Mouse (Mus musculus): ENCODE measurements around the gene Esrrb. TPM values are rescaled to one million over a fixed set of nuclear protein-coding genes. Genes with fewer than 3 reads are reported as not detected.

The Esrrb gene
- total and polyA plus RNA-seq, 2 experiments from 2014 or later, result 0.48 to 0.86 TPM

GRCm38 (mm10) chr12:86556796-86557517 is 196.0 kb downstream of the Esrrb start:
- no peaks in the 10 kb centered on the region for H3K9me3 ChIP-seq (ENCODE audit: low read length)
- 43% methylated on average over 10 of the region's 10 CpGs for WGBS
- TF ChIP-seq CTCF (IDR thresholded peaks at IDR 0.05; ENCODE audit: low read depth), result no peak
- no peak overlapping the region for H3K27ac ChIP-seq (ENCODE audit: low read depth, low read length)
- H3K4me3 ChIP-seq (ENCODE audit: low read depth, low read length), result no peak overlapping the region
- no peak overlapping the region for H3K9ac ChIP-seq
- H3K27me3 ChIP-seq (ENCODE audit: insufficient read depth, low read length), result no peaks in the 10 kb centered on the region
- H3K4me2 ChIP-seq (ENCODE audit: low read depth), result no peak overlapping the region
- no peaks in the 10 kb centered on the region for H3K36me3 ChIP-seq (ENCODE audit: insufficient read depth)
- no peak for ATAC-seq
- H3K4me1 ChIP-seq (ENCODE audit: insufficient read depth), result no peaks in the 10 kb centered on the region
- DNase-seq, result no peak

GRCm38 (mm10) chr12:86558889-86559288 is 198.0 kb downstream of the Esrrb start:
- Histone ChIP-seq H3K4me1 (ENCODE audit: insufficient read depth) (no peaks in the 10 kb centered on the region), H3K4me3 (ENCODE audit: low read depth, low read length) (no peak overlapping the region), H3K9me3 (ENCODE audit: low read length) (no peaks in the 10 kb centered on the region), H3K27me3 (ENCODE audit: insufficient read depth, low read length) (no peaks in the 10 kb centered on the region), H3K4me2 (ENCODE audit: low read depth) (no peak overlapping the region), H3K36me3 (ENCODE audit: insufficient read depth) (no peaks in the 10 kb centered on the region), H3K27ac (ENCODE audit: low read depth, low read length) (no peak overlapping the region), H3K9ac (no peak overlapping the region)
- WGBS, result 93% methylated on average over 9 of the region's 9 CpGs
- no peak for ATAC-seq
- TF ChIP-seq CTCF (IDR thresholded peaks at IDR 0.05; ENCODE audit: low read depth), result no peak
- DNase-seq, result no peak

- no peak for TF ChIP-seq CTCF (IDR thresholded peaks at IDR 0.05; ENCODE audit: low read depth)
- H3K36me3 ChIP-seq (ENCODE audit: insufficient read depth), result no peaks in the 10 kb centered on the region
- no peaks in the 10 kb centered on the region for H3K9me3 ChIP-seq (ENCODE audit: low read length)
- no peak overlapping the region for H3K9ac ChIP-seq
- no peak overlapping the region for H3K4me3 ChIP-seq (ENCODE audit: low read depth, low read length)
- H3K27ac ChIP-seq (ENCODE audit: low read depth, low read length), result no peak overlapping the region
- H3K4me2 ChIP-seq (ENCODE audit: low read depth), result no peak overlapping the region
- no peak for DNase-seq
- no peaks in the 10 kb centered on the region for H3K4me1 ChIP-seq (ENCODE audit: insufficient read depth)
- no peak for ATAC-seq
- WGBS, result 76% methylated on average over 3 of the region's 3 CpGs
- no peaks in the 10 kb centered on the region for H3K27me3 ChIP-seq (ENCODE audit: insufficient read depth, low read length)
Measured at GRCm38 (mm10) chr12:86562705-86563104, 201.8 kb downstream of the Esrrb start.

- H3K27me3 ChIP-seq (ENCODE audit: insufficient read depth, low read length), result no peaks in the 10 kb centered on the region
- H3K4me3 ChIP-seq (ENCODE audit: low read depth, low read length), result no peak overlapping the region
- ATAC-seq, result peak; percentile 76
- no peak for TF ChIP-seq CTCF (IDR thresholded peaks at IDR 0.05; ENCODE audit: low read depth)
- H3K4me1 ChIP-seq (ENCODE audit: insufficient read depth), result no peaks in the 10 kb centered on the region
- no peaks in the 10 kb centered on the region for H3K9me3 ChIP-seq (ENCODE audit: low read length)
- peak; percentile 75 for DNase-seq
- H3K36me3 ChIP-seq (ENCODE audit: insufficient read depth), result no peaks in the 10 kb centered on the region
- no peak overlapping the region for H3K9ac ChIP-seq
- H3K27ac ChIP-seq (ENCODE audit: low read depth, low read length), result no peak overlapping the region
- no peak overlapping the region for H3K4me2 ChIP-seq (ENCODE audit: low read depth)
- 55% methylated on average over 5 of the region's 5 CpGs for WGBS
Measured at GRCm38 (mm10) chr12:86565996-86566395, 205.1 kb downstream of the Esrrb start.

Other genes with a start within 250 kb of the Esrrb start
- gene Gpatch2l, start 119.3 kb upstream of the Esrrb start, total RNA-seq (2014; rRNA removed), result 34.6 and 41.0 TPM in 2 replicates
- 16.4 and 21.5 TPM in 2 replicates for gene Gpatch2l, start 119.3 kb upstream of the Esrrb start, polyA plus RNA-seq (2015; fragmentation: Nextera tagmentation; extraction: Ambion mirVana)